ENCODE assay signal across 8 mouse cellular contexts in genomic region chr8:94875871-94876150, GRCm38 (mm10). TPM values are rescaled to one million over a fixed set of nuclear protein-coding genes. Genes with fewer than 3 reads are reported as not detected.
DNase-seq lines count a peak whose midpoint lies in the region; ATAC-seq and TF ChIP-seq lines count a peak whose summit lies in the region.

No protein-coding gene starts in this region.

- WGBS in heart, embryonic 13.5 days = under 1% methylated on average over 12 of the region's 20 CpGs
- WGBS in macrophage (ENCODE audit: missing documents) = 2% methylated on average over 19 of the region's 20 CpGs

- no peak; the same call in 1 of the 2 replicates for ATAC-seq in heart, embryonic 13.5 days (ENCODE audit: extremely low read depth, insufficient number of reproducible peaks, low FRiP score, low TSS enrichment)
- peak; percentile 2; the same call in 1 of the 2 replicates for ATAC-seq in granulocyte monocyte progenitor cell, adult 5-6 weeks (replicated peaks; ENCODE audit: poor library complexity, severe bottlenecking)
- no peak for ATAC-seq in frontal cortex, adult (ENCODE audit: low TSS enrichment)

- peak overlapping the region; percentile 88 for H3K9ac ChIP-seq in heart, embryonic 13.5 days
- H3K9ac ChIP-seq in ES-E14 (ENCODE audit: insufficient read depth, low read depth, low read length, poor library complexity, severe bottlenecking) = peak overlapping the region; percentile 39; the same call in 1 of the 2 replicates

- H3K4me1 ChIP-seq in heart, embryonic 13.5 days = peaks cover 48% of the 10 kb centered on the region
- H3K4me1 ChIP-seq in ES-E14 (ENCODE audit: control insufficient read depth in 2 of 2, insufficient read depth in 2 of 2, low read length in 2 of 2, poor library complexity in 1 of 2) = peaks cover 5 to 15% of the 10 kb centered on the region in 2 experiments; a peak in 2 of 4 replicates

- in situ Hi-C loops in ES-E14 (cut with MboI; ENCODE audit: low sequenced_read_pairs in 2 of 2, unreplicated experiment in 2 of 2) = no loop called here

- peak overlapping the region; percentile 84 for H3K27ac ChIP-seq in heart, embryonic 13.5 days (replicated peaks)
- H3K27ac ChIP-seq in ES-E14 (ENCODE audit: insufficient read depth, low read depth, low read length, poor library complexity, severe bottlenecking) = no peak overlapping the region
- H3K27ac ChIP-seq in macrophage = no peak overlapping the region

- H3K79me2 ChIP-seq in macrophage (ENCODE audit: inconsistent target) = no peaks in the 10 kb centered on the region

- H3K9me3 ChIP-seq in heart, embryonic 13.5 days = no peaks in the 10 kb centered on the region
- no peaks in the 10 kb centered on the region for H3K9me3 ChIP-seq in ES-E14 (ENCODE audit: control insufficient read depth, insufficient read depth, low read depth, low read length)

- H3K4me3 ChIP-seq in heart, embryonic 13.5 days = peak overlapping the region; percentile 76
- peak overlapping the region; percentile 64 to 78 for H3K4me3 ChIP-seq in ES-E14 (ENCODE audit: insufficient read depth in 1 of 2, low read depth in 1 of 2, low read length in 2 of 2, poor library complexity in 1 of 2, severe bottlenecking in 1 of 2)
- H3K4me3 ChIP-seq in macrophage (ENCODE audit: inconsistent target) = peak overlapping the region; percentile 40

- H3K27me3 ChIP-seq in heart, embryonic 13.5 days (replicated peaks) = no peaks in the 10 kb centered on the region

- no peak for DNase-seq in heart, postnatal 4 days
- DNase-seq in ES-E14 (ENCODE audit: low read depth, low spot score) = no peak
- DNase-seq in cerebellum, adult 18-20 months = no peak
- no peak for DNase-seq in cerebellum, postnatal 10 days

- no peaks in the 10 kb centered on the region for H3K36me3 ChIP-seq in heart, embryonic 13.5 days
- H3K36me3 ChIP-seq in ES-E14 (ENCODE audit: control insufficient read depth, insufficient read depth, low read length, poor library complexity, severe bottlenecking) (no peaks in the 10 kb centered on the region), macrophage (ENCODE audit: inconsistent target) (no peaks in the 10 kb centered on the region)

- H3K4me2 ChIP-seq in heart, embryonic 13.5 days = peak overlapping the region; percentile 99

TF ChIP-seq in ES-E14, 5 proteins besides CTCF, POLR2A, EP300 and RAD21:
- TF ChIP-seq MAFK (IDR thresholded peaks at IDR 0.05; ENCODE audit: insufficient read depth, low read depth, low read length) (no peak), HCFC1 (IDR thresholded peaks at IDR 0.05; ENCODE audit: borderline replicate concordance, insufficient read depth, low read length) (no peak), ZNF384 (IDR thresholded peaks at IDR 0.05; ENCODE audit: low read depth, low read length) (no peak), CHD2 (IDR thresholded peaks at IDR 0.05; ENCODE audit: low read depth, low read length) (no peak)

RNA-seq across cellular contexts. Expression of gene Dok4, which starts 0.3 kb away (rescaled TPM):
- polyA plus RNA-seq in heart, embryonic 13.5 days (2015; fragmentation: Nextera tagmentation; extraction: Ambion mirVana) = 35.5 and 38.2 TPM in 2 replicates
- total RNA-seq in heart, postnatal 4 days (2021) = 10 to 100 TPM; 34.2 to 39.5 TPM
- 4.3 and 4.9 TPM in 2 replicates for total RNA-seq in ES-E14 (2012; rRNA removed)
- total RNA-seq in granulocyte monocyte progenitor cell, adult 5-6 weeks (2014; fragmentation: Nextera tagmentation) = not detected in 2 replicates
- total RNA-seq in granulocyte monocyte progenitor cell, adult 5-6 weeks (2017) = 0.13 and 0.62 TPM in 2 replicates
- total RNA-seq in macrophage (2018; cell fraction: chromatin; rRNA removed) = 1 to 10 TPM in 12 of 26 experiments, under 1 TPM in 12, not detected in 2; 0.29 to 2.8 (median 1.0) TPM
- 1 to 10 TPM in 16 of 26 experiments, under 1 TPM in 10; 0.53 to 2.9 (median 1.5) TPM for total RNA-seq in macrophage (2018; cell fraction: cytosol; rRNA removed)
- 1 to 10 TPM in 11 of 26 experiments, under 1 TPM in 15; 0.29 to 7.2 (median 0.91) TPM for total RNA-seq in macrophage (2018; cell fraction: nucleus; rRNA removed)
- polyA plus RNA-seq in macrophage (2018) = 1.9 to 2.3 TPM (median 2.0 TPM) in 3 replicates

RNA-seq across cellular contexts. Expression of gene Polr2c, which starts 18.6 kb away (rescaled TPM):
- polyA plus RNA-seq in heart, embryonic 13.5 days (2015; fragmentation: Nextera tagmentation; extraction: Ambion mirVana) = 107 and 129 TPM in 2 replicates
- 10 to 100 TPM; 63.3 to 74.8 TPM for total RNA-seq in heart, postnatal 4 days (2021)
- total RNA-seq in ES-E14 (2012; rRNA removed) = 88.7 and 119 TPM in 2 replicates
- total RNA-seq in granulocyte monocyte progenitor cell, adult 5-6 weeks (2014; fragmentation: Nextera tagmentation) = 57.6 and 75.3 TPM in 2 replicates
- total RNA-seq in granulocyte monocyte progenitor cell, adult 5-6 weeks (2017) = 55.6 and 74.5 TPM in 2 replicates
- 10 to 100 TPM; 10.8 to 56.3 (median 42.2) TPM for total RNA-seq in macrophage (2018; cell fraction: chromatin; rRNA removed)
- total RNA-seq in macrophage (2018; cell fraction: cytosol; rRNA removed) = 10 to 100 TPM; 26.0 to 47.5 (median 33.0) TPM
- total RNA-seq in macrophage (2018; cell fraction: nucleus; rRNA removed) = 10 to 100 TPM; 14.1 to 45.9 (median 30.7) TPM
- 23.3 to 33.5 TPM (median 24.0 TPM) in 3 replicates for polyA plus RNA-seq in macrophage (2018)

RNA-seq across cellular contexts. Expression of gene Ciapin1, which starts 37.7 kb away (rescaled TPM):
- 90.9 and 98.2 TPM in 2 replicates for polyA plus RNA-seq in heart, embryonic 13.5 days (2015; fragmentation: Nextera tagmentation; extraction: Ambion mirVana)
- 10 to 100 TPM; 84.5 to 91.1 TPM for total RNA-seq in heart, postnatal 4 days (2021)
- total RNA-seq in ES-E14 (2012; rRNA removed) = 98.5 and 134 TPM in 2 replicates
- total RNA-seq in granulocyte monocyte progenitor cell, adult 5-6 weeks (2014; fragmentation: Nextera tagmentation) = 45.7 and 48.0 TPM in 2 replicates
- total RNA-seq in granulocyte monocyte progenitor cell, adult 5-6 weeks (2017) = 46.1 and 72.3 TPM in 2 replicates
- 100 to 1,000 TPM in 8 of 26 experiments, 10 to 100 TPM in 18; 41.3 to 198 (median 65.0) TPM for total RNA-seq in macrophage (2018; cell fraction: chromatin; rRNA removed)
- 10 to 100 TPM in 24 of 26 experiments, 1 to 10 TPM in 2; 9.1 to 22.2 (median 14.3) TPM for total RNA-seq in macrophage (2018; cell fraction: cytosol; rRNA removed)
- 100 to 1,000 TPM in 1 of 26 experiments, 10 to 100 TPM in 25; 26.8 to 101 (median 48.2) TPM for total RNA-seq in macrophage (2018; cell fraction: nucleus; rRNA removed)
- polyA plus RNA-seq in macrophage (2018) = 10.8 to 28.7 TPM (median 20.3 TPM) in 3 replicates

RNA-seq across cellular contexts. Expression of gene Coq9, which starts 37.7 kb away (rescaled TPM):
- 133 and 142 TPM in 2 replicates for polyA plus RNA-seq in heart, embryonic 13.5 days (2015; fragmentation: Nextera tagmentation; extraction: Ambion mirVana)
- 100 to 1,000 TPM; 237 to 239 TPM for total RNA-seq in heart, postnatal 4 days (2021)
- 42.9 and 47.1 TPM in 2 replicates for total RNA-seq in ES-E14 (2012; rRNA removed)
- 49.5 and 54.4 TPM in 2 replicates for total RNA-seq in granulocyte monocyte progenitor cell, adult 5-6 weeks (2014; fragmentation: Nextera tagmentation)
- 46.6 and 57.4 TPM in 2 replicates for total RNA-seq in granulocyte monocyte progenitor cell, adult 5-6 weeks (2017)
- 10 to 100 TPM in 25 of 26 experiments, 1 to 10 TPM in 1; 6.0 to 77.7 (median 34.9) TPM for total RNA-seq in macrophage (2018; cell fraction: chromatin; rRNA removed)
- 10 to 100 TPM in 25 of 26 experiments, 1 to 10 TPM in 1; 9.7 to 23.2 (median 18.5) TPM for total RNA-seq in macrophage (2018; cell fraction: cytosol; rRNA removed)
- 10 to 100 TPM in 23 of 26 experiments, 1 to 10 TPM in 3; 8.2 to 53.7 (median 21.7) TPM for total RNA-seq in macrophage (2018; cell fraction: nucleus; rRNA removed)
- 15.7 to 29.9 TPM (median 26.3 TPM) in 3 replicates for polyA plus RNA-seq in macrophage (2018)

RNA-seq across cellular contexts. Expression of gene Ccdc102a, which starts 42.1 kb away (rescaled TPM):
- polyA plus RNA-seq in heart, embryonic 13.5 days (2015; fragmentation: Nextera tagmentation; extraction: Ambion mirVana) = 18.2 and 18.7 TPM in 2 replicates
- total RNA-seq in heart, postnatal 4 days (2021) = 10 to 100 TPM; 18.1 to 19.4 TPM
- 10.7 and 11.0 TPM in 2 replicates for total RNA-seq in ES-E14 (2012; rRNA removed)
- not detected in 2 replicates for total RNA-seq in granulocyte monocyte progenitor cell, adult 5-6 weeks (2014; fragmentation: Nextera tagmentation)
- 0.34 and 1.5 TPM in 2 replicates for total RNA-seq in granulocyte monocyte progenitor cell, adult 5-6 weeks (2017)
- total RNA-seq in macrophage (2018; cell fraction: chromatin; rRNA removed) = 1 to 10 TPM in 1 of 26 experiments, under 1 TPM in 3, not detected in 22; 0.31 to 4.8 (median 0.39) TPM
- total RNA-seq in macrophage (2018; cell fraction: cytosol; rRNA removed) = under 1 TPM in 15 of 26 experiments, not detected in 11; 0.04 to 0.17 (median 0.08) TPM
- total RNA-seq in macrophage (2018; cell fraction: nucleus; rRNA removed) = under 1 TPM in 3 of 26 experiments, not detected in 23; 0.25 to 0.37 (median 0.35) TPM
- polyA plus RNA-seq in macrophage (2018) = 0.06 to 0.21 TPM in 2 of 3 replicates, not detected in the other
